In the genomic region with DNA sequence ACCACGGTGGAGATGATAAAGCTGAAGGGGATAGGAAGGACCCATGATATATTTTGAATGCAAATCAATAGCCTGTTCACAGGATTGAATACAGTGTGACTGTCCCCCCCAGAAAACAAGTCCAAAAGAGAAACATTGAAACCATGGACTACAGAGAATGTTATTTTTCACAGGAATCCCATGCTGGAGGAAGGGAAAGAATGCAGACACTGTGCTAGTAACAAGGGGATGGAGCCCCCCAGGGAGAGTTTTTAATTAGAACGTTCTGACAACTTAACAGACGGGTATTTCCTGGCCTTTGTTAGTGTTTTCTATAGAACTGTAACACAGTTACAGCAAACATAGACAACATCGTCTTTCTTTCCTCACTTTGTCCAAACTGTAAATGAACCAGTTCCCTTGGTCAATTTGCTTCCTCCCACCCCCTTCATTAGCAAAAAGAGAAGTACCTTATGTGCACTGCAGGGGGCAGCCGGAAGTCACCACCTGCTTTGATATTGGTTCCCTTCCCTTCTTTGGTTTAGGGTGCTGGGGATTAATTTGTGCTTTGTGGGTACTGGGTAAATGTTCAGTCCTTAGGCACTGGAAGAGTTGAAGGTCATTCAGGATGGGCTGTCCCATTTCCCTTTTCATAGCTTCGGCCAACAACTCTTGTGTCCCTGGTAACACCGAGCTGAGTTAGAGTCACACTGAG, we compare ENCODE assay signal across 7 mouse cellular contexts.
DNase-seq lines count a peak whose midpoint lies in the region; ATAC-seq and TF ChIP-seq lines count a peak whose summit lies in the region.

No protein-coding gene starts in this region.

- no peak overlapping the region for H3K9ac ChIP-seq in kidney, postnatal 0 days (ENCODE audit: low read depth, low read length)
- H3K9ac ChIP-seq in MEL (ENCODE audit: control insufficient read depth, low read depth, low read length, poor library complexity, severe bottlenecking), result no peak overlapping the region
- H3K9ac ChIP-seq in limb, embryonic 11.5 days (ENCODE audit: low read length), result peak overlapping the region; percentile 18; the same call in 1 of the 2 replicates

- TF ChIP-seq CTCF in kidney, postnatal 0 days (IDR thresholded peaks at IDR 0.05; ENCODE audit: low read depth), result peak; percentile 43; the same call in 1 of the 2 replicates
- TF ChIP-seq CTCF in MEL (IDR thresholded peaks at IDR 0.05 in 2 of 3, conservative IDR thresholded peaks at IDR 0.05 in 1 of 3; ENCODE audit: control insufficient read depth in 1 of 3, insufficient read depth in 1 of 3, low read depth in 2 of 3, low read length in 3 of 3, poor library complexity in 1 of 3, severe bottlenecking in 1 of 3), result peak in 1 of 3 experiments; percentile 20; a peak in 1 of 6 replicates

- no peak overlapping the region for H3K4me3 ChIP-seq in kidney, postnatal 0 days (replicated peaks; ENCODE audit: low read depth, low read length)
- H3K4me3 ChIP-seq in MEL (ENCODE audit: control insufficient read depth in 1 of 2, insufficient read depth in 1 of 2, low read depth in 2 of 2, low read length in 2 of 2), result no peak overlapping the region
- H3K4me3 ChIP-seq in embryonic facial prominence, embryonic 10.5 days, result peak overlapping the region; percentile 39
- no peak overlapping the region for H3K4me3 ChIP-seq in limb, embryonic 11.5 days (ENCODE audit: low read depth, low read length)

- H3K27me3 ChIP-seq in kidney, postnatal 0 days (ENCODE audit: insufficient read depth, low read length), result no peaks in the 10 kb centered on the region
- no peaks in the 10 kb centered on the region for H3K27me3 ChIP-seq in MEL (ENCODE audit: control insufficient read depth in 1 of 2, insufficient read depth in 2 of 2, low read length in 2 of 2)
- no peaks in the 10 kb centered on the region for H3K27me3 ChIP-seq in embryonic facial prominence, embryonic 10.5 days (replicated peaks; ENCODE audit: low read depth, poor library complexity, severe bottlenecking)
- H3K27me3 ChIP-seq in limb, embryonic 11.5 days (ENCODE audit: control insufficient read depth, insufficient read depth, low read length), result no peaks in the 10 kb centered on the region

- WGBS in kidney, postnatal 0 days, result 62% methylated on average over 7 of the region's 7 CpGs
- 50% methylated on average over 7 of the region's 7 CpGs for WGBS in embryonic facial prominence, embryonic 10.5 days
- WGBS in limb, embryonic 11.5 days, result 55% methylated on average over 7 of the region's 7 CpGs

- no peak for TF ChIP-seq EP300 in MEL (IDR thresholded peaks at IDR 0.05; ENCODE audit: low read depth in 1 of 2, low read length in 2 of 2)

- H3K36me3 ChIP-seq in kidney, postnatal 0 days (ENCODE audit: insufficient read depth, low read length), result no peaks in the 10 kb centered on the region
- no peaks in the 10 kb centered on the region for H3K36me3 ChIP-seq in MEL (ENCODE audit: control insufficient read depth in 1 of 2, insufficient read depth in 2 of 2, low read length in 2 of 2)
- H3K36me3 ChIP-seq in embryonic facial prominence, embryonic 10.5 days (replicated peaks), result no peaks in the 10 kb centered on the region
- no peaks in the 10 kb centered on the region for H3K36me3 ChIP-seq in limb, embryonic 11.5 days (ENCODE audit: control insufficient read depth, insufficient read depth, low read length)

- peak overlapping the region; percentile 43 for H3K4me2 ChIP-seq in kidney, postnatal 0 days (ENCODE audit: low read length)
- peak overlapping the region; percentile 21; the same call in 1 of the 2 replicates for H3K4me2 ChIP-seq in limb, embryonic 11.5 days (ENCODE audit: low read depth, severe bottlenecking)

- H3K4me1 ChIP-seq in kidney, postnatal 0 days (replicated peaks; ENCODE audit: insufficient read depth, low read length), result no peaks in the 10 kb centered on the region
- H3K4me1 ChIP-seq in MEL (ENCODE audit: control insufficient read depth in 1 of 2, insufficient read depth in 2 of 2, low read length in 2 of 2), result no peaks in the 10 kb centered on the region
- peaks cover 15% of the 10 kb centered on the region for H3K4me1 ChIP-seq in embryonic facial prominence, embryonic 10.5 days
- 0 out of 2 replicates have a peak, but pooled peaks cover 4% of the 10 kb centered on the region for H3K4me1 ChIP-seq in limb, embryonic 11.5 days (ENCODE audit: control insufficient read depth, insufficient read depth, low read length)

- no peak for ATAC-seq in kidney, postnatal 0 days (replicated peaks; ENCODE audit: low FRiP score, low read depth)
- no peak for ATAC-seq in limb, embryonic 11.5 days (ENCODE audit: insufficient number of reproducible peaks, low FRiP score, low TSS enrichment, low read depth)

- H3K79me2 ChIP-seq in MEL (ENCODE audit: control insufficient read depth, insufficient read depth, low read length, poor library complexity), result no peaks in the 10 kb centered on the region

- TF ChIP-seq POLR2A in MEL (IDR thresholded peaks at IDR 0.05; ENCODE audit: control insufficient read depth in 1 of 2, insufficient read depth in 1 of 2, low read depth in 1 of 2, low read length in 2 of 2, poor library complexity in 1 of 2), result no peak

- peak; percentile 18 for TF ChIP-seq RAD21 in MEL (IDR thresholded peaks at IDR 0.05; ENCODE audit: low read depth, low read length)

- no peaks in the 10 kb centered on the region for H3K9me3 ChIP-seq in kidney, postnatal 0 days (replicated peaks; ENCODE audit: low read length)
- no peaks in the 10 kb centered on the region for H3K9me3 ChIP-seq in MEL (replicated peaks; ENCODE audit: insufficient read depth, low read length)
- H3K9me3 ChIP-seq in embryonic facial prominence, embryonic 10.5 days, result no peaks in the 10 kb centered on the region
- no peaks in the 10 kb centered on the region for H3K9me3 ChIP-seq in limb, embryonic 11.5 days (ENCODE audit: control insufficient read depth, low read length)

- H3K27ac ChIP-seq in kidney, postnatal 0 days, result no peak overlapping the region; the same call in 1 of the 2 replicates
- H3K27ac ChIP-seq in MEL (ENCODE audit: control insufficient read depth, low read depth, low read length), result no peak overlapping the region
- H3K27ac ChIP-seq in embryonic facial prominence, embryonic 10.5 days (replicated peaks), result 0 out of 2 replicates have a peak overlapping the region, but pooled peaks have one; percentile 65
- no peak overlapping the region for H3K27ac ChIP-seq in limb, embryonic 11.5 days (replicated peaks; ENCODE audit: low read depth, low read length)

- DNase-seq in kidney, postnatal 0 days (ENCODE audit: low spot score), result peak; percentile 40
- no peak for DNase-seq in kidney, adult 9 months
- DNase-seq in MEL (ENCODE audit: low read depth, low spot score) (no peak), adipocyte (ENCODE audit: low spot score) (no peak)
- DNase-seq in embryonic facial prominence, embryonic 10.5 days (ENCODE audit: low spot score), result no peak
- no peak for DNase-seq in limb, embryonic 11.5 days (ENCODE audit: low spot score)
- no peak for DNase-seq in frontal cortex, postnatal 10 days (ENCODE audit: low spot score in 2 of 2)

TF ChIP-seq in MEL, 35 proteins besides CTCF, POLR2A, EP300 and RAD21:
- TF ChIP-seq TCF12 (IDR thresholded peaks at IDR 0.05; ENCODE audit: low read depth, low read length) (no peak), ETS1 (IDR thresholded peaks at IDR 0.05; ENCODE audit: low read depth, low read length) (no peak), NELFE (IDR thresholded peaks at IDR 0.05; ENCODE audit: low read depth, low read length) (no peak), ZC3H11A (IDR thresholded peaks at IDR 0.05; ENCODE audit: low read depth, low read length) (no peak), ELF1 (IDR thresholded peaks at IDR 0.05; ENCODE audit: low read depth, low read length) (no peak), TAL1 (IDR thresholded peaks at IDR 0.05; ENCODE audit: low read length) (no peak), TBP (IDR thresholded peaks at IDR 0.05; ENCODE audit: low read depth, low read length) (no peak), ZKSCAN1 (IDR thresholded peaks at IDR 0.05; ENCODE audit: low read depth, low read length) (no peak), ZMIZ1 (IDR thresholded peaks at IDR 0.05; ENCODE audit: low read depth, low read length) (no peak), POLR2AphosphoS2 (IDR thresholded peaks at IDR 0.05; ENCODE audit: low read length) (no peak), HCFC1 (IDR thresholded peaks at IDR 0.05; ENCODE audit: low read depth, low read length) (no peak), USF2 (IDR thresholded peaks at IDR 0.05; ENCODE audit: borderline replicate concordance in 1 of 2, insufficient read depth in 1 of 2, low read depth in 1 of 2, low read length in 2 of 2) (no peak), KAT2A (conservative IDR thresholded peaks at IDR 0.05; ENCODE audit: low read depth, low read length) (no peak), UBTF (IDR thresholded peaks at IDR 0.05; ENCODE audit: borderline replicate concordance, insufficient read depth, low read depth, low read length) (no peak), MAFK (IDR thresholded peaks at IDR 0.05; ENCODE audit: borderline replicate concordance, low read depth, low read length) (no peak)
